Mouse (Mus musculus) forebrain, embryonic 14.5 days (tissue): ENCODE results near the gene Thrap3. TPM values are rescaled to one million over a fixed set of nuclear protein-coding genes. Genes with fewer than 3 reads are reported as not detected.
"Not testable (repeated sequence)": the region's sequence is repeated elsewhere in the genome, so short reads cannot be mapped to it uniquely, and the experiment has no call there.

ENCODE experiments used
- ATAC-seq: fragments of 200-750 bp; cut with Nextera tagmentation; 2 replicates; pipeline ENCODE4 v1.8.0; 2017; ENCODE audit warnings: mild to moderate bottlenecking, moderate library complexity
- DNase-seq: peaks from one replicate; pipeline ENCODE4 v3.0.0-alpha.2; 2015; ENCODE audit warnings: low spot score
- H3K27ac ChIP-seq: fragments of 300-500 bp; sonication (generic); 2 replicates; pipeline ENCODE4 v1.5.1; 2014; ENCODE audit warnings: low read depth, mild to moderate bottlenecking, control low read depth, low read length, moderate library complexity
- H3K27me3 ChIP-seq: fragments of 300-500 bp; sonication (generic); replicated peaks from 2 replicates; pipeline ENCODE4 v1.6.1; 2014; ENCODE audit warnings: low read length, control low read depth, mixed read lengths; ENCODE audit not compliant: control insufficient read depth, insufficient read depth
- H3K36me3 ChIP-seq: fragments of 300-500 bp; sonication (generic); 2 replicates; pipeline ENCODE4 v1.6.1; 2014; ENCODE audit warnings: low read length, control low read depth; ENCODE audit not compliant: control insufficient read depth, insufficient read depth
- H3K4me1 ChIP-seq: fragments of 300-500 bp; sonication (generic); 2 replicates; pipeline ENCODE4 v1.6.1; 2014; ENCODE audit warnings: antibody characterized with exemption, low read length, control low read depth; ENCODE audit not compliant: control insufficient read depth, insufficient read depth
- H3K4me2 ChIP-seq: fragments of 300-500 bp; sonication (generic); 2 replicates; pipeline ENCODE4 v1.6.1; 2014; ENCODE audit warnings: mild to moderate bottlenecking, control low read depth, low read length
- H3K4me3 ChIP-seq: fragments of 300-500 bp; sonication (generic); 2 replicates; pipeline ENCODE4 v1.5.1; 2014; ENCODE audit warnings: low read depth, low read length, control low read depth
- H3K9ac ChIP-seq: fragments of 300-500 bp; sonication (generic); 2 replicates; pipeline ENCODE4 v1.6.1; 2014; ENCODE audit warnings: mild to moderate bottlenecking, low read length, control low read depth, moderate library complexity
- H3K9me3 ChIP-seq: fragments of 300-500 bp; sonication (generic); replicated peaks from 2 replicates; pipeline ENCODE4 v1.6.1; 2016; ENCODE audit warnings: low read length, control low read depth, mixed read lengths; ENCODE audit not compliant: control insufficient read depth
- WGBS: fragments of 180-500 bp; shearing (Covaris S2); extraction: QIAGEN DNeasy Blood & Tissue Kit; methylation state at CpG from one replicate; pipeline ENCODE4 v1.1.7; 2014; 5-methylcytosine and 5-hydroxymethylcytosine counted together
- polyA plus RNA-seq: library from polyadenylated mRNA; unstranded; fragments of >200 nt; fragmentation: Nextera tagmentation; extraction: Ambion mirVana; gene quantifications from 2 replicates; pipeline ENCODE4 v1.2.1, GENCODE M21; 2014

The Thrap3 gene
- polyA plus RNA-seq, 1 experiment from 2014 or later = 128 TPM

- H3K4me3 ChIP-seq = no peak overlapping the region
- DNase-seq = no peak
- no peaks in the 10 kb centered on the region for H3K9me3 ChIP-seq
- WGBS = 57% methylated on average over 12 of the region's 12 CpGs
- no peaks in the 10 kb centered on the region for H3K27me3 ChIP-seq
- no peak for ATAC-seq
- no peaks in the 10 kb centered on the region for H3K4me1 ChIP-seq
- no peak overlapping the region for H3K9ac ChIP-seq
- H3K27ac ChIP-seq = no peak overlapping the region
- peaks cover 17% of the 10 kb centered on the region for H3K36me3 ChIP-seq
- no peak overlapping the region for H3K4me2 ChIP-seq
These were observed 24.1 kb upstream of the Thrap3 start for GRCm38 (mm10) chr4:126226640-126227039.

GRCm38 (mm10) chr4:126222631-126223030, 20.1 kb upstream of the Thrap3 start:
- Histone ChIP-seq H3K4me2 (no peak overlapping the region), H3K27ac (no peak overlapping the region), H3K9me3 (no peaks in the 10 kb centered on the region), H3K9ac (no peak overlapping the region), H3K4me1 (no peaks in the 10 kb centered on the region), H3K4me3 (no peak overlapping the region), H3K36me3 (no peaks in the 10 kb centered on the region), H3K27me3 (no peaks in the 10 kb centered on the region)
- DNase-seq (no peak), ATAC-seq (no peak)
- WGBS = 89% methylated on average over 11 of the region's 11 CpGs

DNA sequence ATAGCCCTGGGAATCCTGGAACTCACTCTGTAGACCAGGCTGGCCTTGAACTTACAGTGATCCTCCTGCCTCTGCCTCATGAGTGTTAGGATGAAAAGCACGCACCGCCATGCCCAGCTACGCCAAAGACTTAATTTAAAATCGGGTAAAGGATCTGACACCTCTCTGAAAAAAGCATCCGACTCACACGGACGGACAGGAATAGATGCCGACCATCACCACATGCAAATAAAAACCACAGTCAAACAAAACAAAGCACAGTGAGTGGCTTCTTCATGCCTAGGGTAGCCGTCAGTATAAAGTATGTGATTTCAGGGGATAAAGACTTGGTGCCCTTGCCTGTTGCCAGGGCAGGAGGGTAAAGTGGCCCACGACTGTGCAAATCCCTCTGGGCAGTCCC, 17.5 kb upstream of the Thrap3 start:
- WGBS = 92% methylated on average over 10 of the region's 10 CpGs
- no peak overlapping the region for H3K4me2 ChIP-seq
- DNase-seq (no peak), ATAC-seq (no peak)
- H3K4me3 ChIP-seq = no peak overlapping the region
- H3K27ac ChIP-seq = no peak overlapping the region
- H3K9me3 ChIP-seq = no peaks in the 10 kb centered on the region
- no peaks in the 10 kb centered on the region for H3K27me3 ChIP-seq
- H3K9ac ChIP-seq = no peak overlapping the region
- H3K36me3 ChIP-seq = no peaks in the 10 kb centered on the region
- no peaks in the 10 kb centered on the region for H3K4me1 ChIP-seq

DNA sequence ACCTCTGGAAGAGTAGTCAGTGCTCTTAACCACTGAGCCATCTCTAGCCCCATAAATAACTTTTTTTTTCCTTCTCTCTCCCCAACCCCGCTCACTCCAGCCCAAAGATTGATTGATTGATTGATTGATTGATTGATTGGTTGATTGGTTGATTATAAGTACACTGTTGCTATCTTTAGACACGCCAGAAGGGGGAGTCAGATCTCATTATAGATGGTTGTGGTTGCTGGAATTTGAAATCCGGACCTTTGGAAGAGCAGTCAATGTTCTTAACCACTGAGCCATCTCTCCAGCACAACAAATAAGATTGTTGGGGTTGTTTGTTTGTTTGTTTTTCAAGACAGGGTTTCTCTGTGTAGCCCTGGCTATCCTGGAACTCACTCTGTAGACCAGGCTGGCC, 17.0 kb upstream of the Thrap3 start:
- not testable (repeated sequence) for H3K4me1 ChIP-seq, H3K36me3 ChIP-seq, ATAC-seq, H3K9me3 ChIP-seq, H3K9ac ChIP-seq, H3K27ac ChIP-seq, H3K27me3 ChIP-seq, DNase-seq, H3K4me2 ChIP-seq, H3K4me3 ChIP-seq
- WGBS = 68% methylated on average over 3 of the region's 3 CpGs

DNA sequence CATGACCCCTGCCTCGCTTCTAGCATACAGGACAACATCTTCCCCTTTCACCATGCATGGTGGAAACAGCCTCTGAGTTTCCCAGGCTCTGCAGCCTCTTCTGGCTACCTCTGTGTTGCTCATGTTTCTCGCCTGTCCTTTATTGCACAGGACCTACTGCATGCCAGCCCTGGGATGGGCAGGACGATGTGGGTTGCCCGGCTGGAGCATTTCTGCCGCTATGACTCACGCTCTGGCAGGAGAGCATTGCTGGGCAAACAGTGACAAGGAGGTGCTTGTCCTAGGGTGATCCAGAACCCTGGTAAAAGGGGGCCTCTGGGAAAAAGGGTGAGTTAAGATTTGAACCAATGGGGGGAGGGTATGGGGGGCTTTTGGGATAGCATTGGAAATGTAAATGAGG, 15.2 kb upstream of the Thrap3 start:
- WGBS = 84% methylated on average over 6 of the region's 6 CpGs
- Histone ChIP-seq H3K27me3 (no peaks in the 10 kb centered on the region), H3K36me3 (no peaks in the 10 kb centered on the region), H3K9me3 (no peaks in the 10 kb centered on the region), H3K4me3 (no peak overlapping the region), H3K4me2 (no peak overlapping the region), H3K9ac (no peak overlapping the region), H3K27ac (no peak overlapping the region), H3K4me1 (no peaks in the 10 kb centered on the region)
- DNase-seq (no peak), ATAC-seq (no peak)

GRCm38 (mm10) chr4:126207081-126207480, 4.5 kb upstream of the Thrap3 start:
- no peaks in the 10 kb centered on the region for H3K4me1 ChIP-seq
- no peak overlapping the region for H3K27ac ChIP-seq
- H3K9me3 ChIP-seq = no peaks in the 10 kb centered on the region
- no peak overlapping the region for H3K4me2 ChIP-seq
- H3K9ac ChIP-seq = no peak overlapping the region
- no peaks in the 10 kb centered on the region for H3K36me3 ChIP-seq
- H3K4me3 ChIP-seq = no peak overlapping the region
- WGBS = 64% methylated on average over 6 of the region's 6 CpGs
- ATAC-seq = no peak
- no peaks in the 10 kb centered on the region for H3K27me3 ChIP-seq
- no peak for DNase-seq

GRCm38 (mm10) chr4:126205386-126205785, 2.8 kb upstream of the Thrap3 start:
- no peak overlapping the region for H3K4me2 ChIP-seq
- ATAC-seq = no peak
- no peak overlapping the region for H3K27ac ChIP-seq
- no peak for DNase-seq
- H3K9me3 ChIP-seq = no peaks in the 10 kb centered on the region
- no peaks in the 10 kb centered on the region for H3K36me3 ChIP-seq
- H3K4me1 ChIP-seq = peaks cover 10% of the 10 kb centered on the region
- no peak overlapping the region for H3K4me3 ChIP-seq
- no peak overlapping the region for H3K9ac ChIP-seq
- 62% methylated on average over 1 of the region's 1 CpGs for WGBS
- no peaks in the 10 kb centered on the region for H3K27me3 ChIP-seq

DNA sequence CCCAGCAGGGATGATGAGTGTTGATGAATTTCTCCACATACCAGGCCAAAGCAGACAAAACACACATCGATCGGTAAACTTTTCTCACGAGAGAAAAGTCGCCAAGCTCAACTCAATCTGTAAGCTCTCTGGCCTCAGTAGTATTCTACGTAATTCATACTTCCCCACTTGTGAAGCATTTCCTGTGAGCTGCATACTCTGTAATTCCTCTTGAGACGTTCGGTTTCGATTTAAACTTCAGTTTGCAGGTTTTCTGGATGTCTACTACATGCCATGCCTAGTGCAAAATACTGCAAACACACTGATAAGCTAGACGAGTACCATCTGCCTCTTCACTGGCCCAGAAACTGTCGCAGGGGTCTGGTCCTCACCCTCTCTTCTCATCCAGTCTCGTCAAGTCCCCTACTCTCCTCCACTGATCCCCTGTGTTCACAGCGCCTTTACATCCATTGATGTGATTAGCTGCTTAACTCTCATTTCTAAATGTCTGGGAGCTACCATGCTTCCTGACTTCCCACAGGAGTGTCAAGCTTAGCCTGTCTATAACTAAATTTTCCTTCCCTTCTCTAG, 2.2 kb upstream of the Thrap3 start:
- Histone ChIP-seq H3K4me2 (no peak overlapping the region), H3K9me3 (no peaks in the 10 kb centered on the region), H3K4me1 (peaks cover 15% of the 10 kb centered on the region), H3K27me3 (no peaks in the 10 kb centered on the region), H3K9ac (no peak overlapping the region), H3K4me3 (no peak overlapping the region), H3K36me3 (0 out of 2 replicates have a peak, but pooled peaks cover 1% of the 10 kb centered on the region), H3K27ac (no peak overlapping the region)
- no peak for DNase-seq
- WGBS = 87% methylated on average over 12 of the region's 12 CpGs
- ATAC-seq = no peak

DNA sequence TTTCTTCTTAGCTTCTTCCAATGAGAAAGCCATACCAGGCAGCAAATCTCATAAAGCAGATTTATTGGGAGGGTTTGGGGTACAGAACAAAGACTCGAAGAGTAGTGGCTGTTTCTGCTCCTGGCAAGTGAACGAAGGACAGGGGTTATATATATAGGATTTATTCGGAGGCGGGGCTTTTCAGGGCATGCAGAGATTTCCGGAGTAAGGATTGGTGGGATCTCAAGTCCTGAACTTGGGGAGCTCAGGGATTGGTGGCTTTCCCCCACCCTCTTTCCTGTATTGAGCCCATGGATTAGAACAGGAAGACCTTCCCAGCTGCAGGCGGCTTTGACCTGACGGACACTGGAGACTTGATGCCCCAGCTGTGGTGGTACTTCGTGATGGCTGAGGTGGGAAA, 1.5 kb upstream of the Thrap3 start:
- no peak overlapping the region for H3K4me3 ChIP-seq
- no peak overlapping the region for H3K27ac ChIP-seq
- peaks cover 17% of the 10 kb centered on the region for H3K4me1 ChIP-seq
- no peak overlapping the region for H3K9ac ChIP-seq
- H3K4me2 ChIP-seq = no peak overlapping the region
- 83% methylated on average over 8 of the region's 8 CpGs for WGBS
- DNase-seq (no peak), ATAC-seq (no peak)
- no peaks in the 10 kb centered on the region for H3K27me3 ChIP-seq
- H3K36me3 ChIP-seq = 0 out of 2 replicates have a peak, but pooled peaks cover 3% of the 10 kb centered on the region
- H3K9me3 ChIP-seq = no peaks in the 10 kb centered on the region
